Mouse (Mus musculus) myocyte (in vitro differentiated cells): ENCODE measurements around the gene Kcnc1.

Experiments used
- MYOD1 ChIP-seq, 3 experiments: IDR thresholded peaks; one replicate each; pipeline ENCODE4 v1.6.1; 2011; ENCODE audit warnings: control low read depth in 2 of 3, low read depth in 2 of 3, mild to moderate bottlenecking in 2 of 3, moderate library complexity in 1 of 3; ENCODE audit not compliant: insufficient read length in 2 of 3, control insufficient read depth in 1 of 3
- POLR2A ChIP-seq: IDR thresholded peaks from one replicate; pipeline ENCODE4 v1.6.1; 2011; ENCODE audit warnings: low read depth, mild to moderate bottlenecking, control low read depth, moderate library complexity; ENCODE audit not compliant: insufficient read length

DNA sequence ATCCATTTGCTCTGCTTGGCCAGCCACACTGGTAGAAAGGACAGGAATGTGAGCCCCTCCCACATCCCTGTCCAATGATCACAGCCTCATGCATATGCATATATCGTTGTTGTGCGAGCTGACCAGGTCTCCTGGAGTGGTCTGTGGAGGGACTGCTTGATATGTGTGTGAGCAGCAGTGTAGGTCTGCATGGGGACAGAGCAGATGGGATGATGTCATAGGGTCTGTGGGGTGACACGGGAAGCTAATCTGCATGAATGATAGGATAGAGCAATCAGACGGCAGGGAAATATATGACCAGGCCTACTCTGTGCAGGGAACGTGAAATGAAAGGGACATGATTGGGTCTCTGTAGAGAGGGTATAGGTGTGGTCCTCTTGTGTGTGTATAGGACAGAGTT lies 37.6 kb downstream of the Kcnc1 start:
- TF ChIP-seq POLR2A, result no peak
- no peak for TF ChIP-seq MYOD1 (IDR thresholded peaks at IDR 0.05; ENCODE audit: control insufficient read depth in 1 of 3, insufficient read length in 2 of 3, low read depth in 2 of 3)
